Mouse (Mus musculus) heart, postnatal 0 days (tissue): ENCODE measurements around the gene Rex1bd. TPM values are rescaled to one million over a fixed set of nuclear protein-coding genes. Genes with fewer than 3 reads are reported as not detected.
A peak's percentile ranks its signal among the peaks of the same experiment; 100 is the strongest.

Source experiments
- ATAC-seq: fragments of 200-750 bp; cut with Nextera tagmentation; 2 replicates; pipeline ENCODE4 v1.8.0; 2017; ENCODE audit warnings: low read depth, moderate number of reproducible peaks, moderate library complexity; ENCODE audit not compliant: insufficient read depth
- DNase-seq: peaks from one replicate; pipeline ENCODE4 v3.0.0-alpha.2; 2016; ENCODE audit warnings: low spot score
- H3K27ac ChIP-seq: fragments of 300-500 bp; sonication (generic); 2 replicates; pipeline ENCODE4 v1.5.1; 2014; ENCODE audit warnings: low read depth, mild to moderate bottlenecking
- H3K27me3 ChIP-seq: fragments of 300-500 bp; sonication (generic); 2 replicates; pipeline ENCODE4 v1.6.1; 2014; ENCODE audit warnings: low read length, mixed read lengths; ENCODE audit not compliant: control insufficient read depth, insufficient read depth
- H3K36me3 ChIP-seq: fragments of 300-500 bp; sonication (generic); replicated peaks from 2 replicates; pipeline ENCODE4 v1.6.1; 2014; ENCODE audit warnings: low read length, mixed read lengths; ENCODE audit not compliant: control insufficient read depth, insufficient read depth
- H3K4me1 ChIP-seq: fragments of 300-500 bp; sonication (generic); 2 replicates; pipeline ENCODE4 v1.6.1; 2014; ENCODE audit warnings: antibody characterized with exemption; ENCODE audit not compliant: control insufficient read depth, insufficient read depth
- H3K4me2 ChIP-seq: fragments of 300-500 bp; sonication (generic); 2 replicates; pipeline ENCODE4 v1.6.1; 2014; ENCODE audit warnings: low read depth, mild to moderate bottlenecking, low read length, moderate library complexity
- H3K4me3 ChIP-seq: fragments of 300-500 bp; sonication (generic); 2 replicates; pipeline ENCODE4 v1.5.1; 2014; ENCODE audit warnings: low read depth, low read length
- H3K9ac ChIP-seq: fragments of 300-500 bp; sonication (generic); replicated peaks from 2 replicates; pipeline ENCODE4 v1.6.1; 2014; ENCODE audit warnings: low read depth, low read length, mixed read lengths
- H3K9me3 ChIP-seq: fragments of 300-500 bp; sonication (generic); replicated peaks from 2 replicates; pipeline ENCODE4 v1.6.1; 2016; ENCODE audit warnings: low read length; ENCODE audit not compliant: control insufficient read depth
- CTCF ChIP-seq: IDR thresholded peaks from 2 replicates; pipeline ENCODE4 v1.5.1; 2016; ENCODE audit warnings: antibody characterized with exemption, control low read depth, low read depth
- EP300 ChIP-seq: IDR thresholded peaks from 2 replicates; pipeline ENCODE4 v1.6.1; 2016; ENCODE audit warnings: antibody characterized with exemption, low read depth
- WGBS: fragments of 180-500 bp; shearing (Covaris S2); extraction: QIAGEN DNeasy Blood & Tissue Kit; methylation state at CpG from one replicate; pipeline ENCODE4 v1.1.7; 2014; 5-methylcytosine and 5-hydroxymethylcytosine counted together
- polyA plus RNA-seq: library from polyadenylated mRNA; unstranded; fragments of >200 nt; fragmentation: Nextera tagmentation; extraction: Ambion mirVana; gene quantifications from 2 replicates; pipeline ENCODE4 v1.2.1, GENCODE M21; 2015
- total RNA-seq: library from RNA; depleted of rRNA; stranded (reverse); fragments of >200 nt; gene quantifications from 2 replicates; pipeline ENCODE4 v1.2.3, GENCODE M21; 2014; ENCODE audit warnings: low replicate concordance

The Rex1bd gene
- total and polyA plus RNA-seq, 2 experiments from 2014 or later: 139 to 145 TPM

DNA sequence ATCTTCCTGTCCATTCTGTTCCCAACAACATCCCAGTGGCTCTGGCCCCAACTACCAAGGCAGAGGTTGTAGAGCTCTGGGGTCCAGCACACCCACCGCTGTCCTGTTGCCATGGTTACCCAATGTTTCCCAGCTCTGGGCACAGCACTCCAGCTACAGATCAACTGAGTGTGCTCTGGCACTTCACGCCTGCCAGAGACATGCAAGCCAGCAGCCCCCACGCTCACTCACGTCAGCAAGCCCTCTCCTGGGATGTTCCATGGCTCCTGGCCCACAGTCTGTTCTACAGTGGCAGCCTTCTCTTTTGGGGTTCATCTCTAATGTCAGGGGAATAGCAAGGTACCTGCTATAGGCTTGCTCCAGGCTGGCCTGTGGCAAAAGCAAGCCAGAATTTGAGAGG is 43.2 kb downstream of the Rex1bd start:
- 67% methylated on average over 4 of the region's 4 CpGs for WGBS
- Histone ChIP-seq H3K4me3 (no peak overlapping the region), H3K9me3 (no peaks in the 10 kb centered on the region), H3K27ac (no peak overlapping the region), H3K4me2 (no peak overlapping the region), H3K4me1 (peaks cover 26% of the 10 kb centered on the region), H3K27me3 (no peaks in the 10 kb centered on the region), H3K9ac (no peak overlapping the region), H3K36me3 (no peaks in the 10 kb centered on the region)
- DNase-seq: no peak
- no peak for TF ChIP-seq CTCF
- no peak for TF ChIP-seq EP300
- ATAC-seq: no peak

DNA sequence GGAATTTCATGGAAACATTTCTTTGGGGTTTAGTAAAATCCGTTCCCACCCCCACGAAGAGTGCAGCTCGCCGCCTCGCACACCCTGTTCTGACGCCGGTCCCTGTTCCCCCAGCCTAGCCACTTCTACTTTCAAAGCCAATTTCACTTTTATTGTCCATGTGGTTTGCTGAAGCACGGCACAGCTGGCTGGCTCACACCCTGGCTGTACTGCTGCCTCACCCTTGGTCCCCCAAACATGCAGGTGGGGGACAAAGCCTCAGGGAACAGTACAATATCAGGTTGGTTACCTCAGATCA is 44.1 kb downstream of the Rex1bd start:
- H3K4me1 ChIP-seq: peaks cover 18% of the 10 kb centered on the region
- TF ChIP-seq CTCF (no peak), EP300 (no peak)
- H3K9me3 ChIP-seq: no peaks in the 10 kb centered on the region
- 88% methylated on average over 8 of the region's 8 CpGs for WGBS
- H3K4me3 ChIP-seq: no peak overlapping the region
- H3K36me3 ChIP-seq: no peaks in the 10 kb centered on the region
- H3K9ac ChIP-seq: no peak overlapping the region
- H3K27ac ChIP-seq: no peak overlapping the region
- DNase-seq (no peak), ATAC-seq (no peak)
- H3K4me2 ChIP-seq: no peak overlapping the region
- no peaks in the 10 kb centered on the region for H3K27me3 ChIP-seq

DNA sequence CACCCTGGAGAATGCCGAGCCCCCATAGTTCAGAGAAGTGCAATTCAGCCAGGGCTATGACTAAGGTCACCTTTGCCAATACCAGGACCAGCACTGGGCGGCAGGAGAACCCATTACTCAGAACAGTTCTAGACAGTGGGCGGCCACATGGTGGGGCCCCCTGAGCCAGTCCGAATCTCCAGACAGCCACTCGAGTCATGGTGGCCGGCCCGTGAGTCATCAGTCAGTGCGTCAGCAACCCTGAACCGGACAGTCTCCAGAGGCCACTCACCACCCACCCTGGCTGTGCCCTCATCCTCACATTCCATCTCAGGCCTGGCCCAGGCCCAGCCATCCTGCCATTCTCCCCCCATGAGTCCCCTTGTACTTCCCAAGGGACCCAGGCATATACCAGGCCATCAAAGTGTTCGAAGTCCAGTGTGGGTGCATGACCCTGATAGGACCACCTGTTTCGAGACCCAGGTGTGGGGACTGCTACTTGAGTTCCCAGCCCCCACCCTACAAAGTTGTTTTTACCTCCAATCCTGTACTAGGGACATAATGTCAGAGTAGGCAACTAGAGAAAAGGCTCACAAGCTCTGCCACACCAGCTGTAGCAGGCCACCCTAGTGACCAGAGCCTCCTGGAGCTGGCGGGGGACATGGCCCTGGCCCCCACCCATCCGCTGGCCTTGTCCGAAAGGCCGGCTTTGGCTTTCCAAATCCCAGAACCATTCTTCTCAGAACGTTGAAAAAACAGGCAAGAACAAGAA is 44.6 kb downstream of the Rex1bd start:
- Histone ChIP-seq H3K27me3 (no peaks in the 10 kb centered on the region), H3K36me3 (no peaks in the 10 kb centered on the region), H3K27ac (no peak overlapping the region), H3K4me3 (no peak overlapping the region), H3K4me2 (no peak overlapping the region), H3K4me1 (peaks cover 12% of the 10 kb centered on the region; the same call in 1 of the 2 replicates), H3K9me3 (no peaks in the 10 kb centered on the region), H3K9ac (no peak overlapping the region)
- no peak for TF ChIP-seq EP300
- TF ChIP-seq CTCF: no peak
- DNase-seq (no peak), ATAC-seq (0 out of 2 replicates have a peak, but pooled peaks have one; percentile 12)
- 82% methylated on average over 16 of the region's 16 CpGs for WGBS

DNA sequence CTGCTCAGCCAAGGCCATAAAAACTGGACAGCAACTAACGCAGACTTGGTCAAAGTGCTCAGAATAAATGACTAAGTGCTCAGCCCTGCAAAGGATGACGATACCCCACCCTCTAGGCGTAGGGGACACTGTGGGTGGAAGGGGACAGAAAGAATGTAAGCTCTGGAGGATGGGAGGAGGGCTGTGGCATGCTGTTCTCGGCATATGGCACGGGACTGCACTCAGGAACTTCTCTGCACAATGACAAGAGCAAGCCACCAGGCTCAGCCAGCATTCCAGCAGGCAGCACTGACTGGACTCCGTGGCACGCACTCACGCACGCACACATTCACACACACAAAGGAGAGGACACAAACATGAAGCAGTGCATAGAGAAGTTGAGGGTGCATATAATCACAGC is 45.9 kb downstream of the Rex1bd start:
- WGBS: 40% methylated on average over 9 of the region's 9 CpGs
- TF ChIP-seq EP300 (no peak), CTCF (no peak)
- no peak overlapping the region for H3K4me3 ChIP-seq
- DNase-seq (peak; percentile 24), ATAC-seq (peak; percentile 50)
- no peak overlapping the region for H3K4me2 ChIP-seq
- no peaks in the 10 kb centered on the region for H3K27me3 ChIP-seq
- H3K36me3 ChIP-seq: no peaks in the 10 kb centered on the region
- no peak overlapping the region for H3K9ac ChIP-seq
- no peak overlapping the region for H3K27ac ChIP-seq
- no peaks in the 10 kb centered on the region for H3K9me3 ChIP-seq
- peaks cover 5% of the 10 kb centered on the region; the same call in 1 of the 2 replicates for H3K4me1 ChIP-seq

DNA sequence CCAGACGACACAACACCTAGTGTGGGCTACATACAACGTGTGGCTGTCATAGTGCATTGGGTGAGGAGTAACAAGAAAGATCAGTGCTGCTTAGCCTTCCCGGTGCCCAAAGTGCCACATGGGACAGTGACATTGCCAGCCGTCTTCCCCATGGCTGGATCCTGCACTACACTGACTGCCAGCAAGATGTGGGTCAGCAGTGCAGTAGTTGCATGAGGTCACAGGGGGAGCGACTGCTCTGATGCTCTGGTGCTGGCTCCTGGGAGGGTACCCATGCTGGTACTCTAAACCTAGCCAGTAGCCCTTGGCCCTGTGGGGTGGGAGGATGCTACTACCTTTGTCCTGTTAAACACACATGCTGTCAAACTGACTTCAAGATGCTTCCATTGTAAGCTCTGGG is 46.4 kb downstream of the Rex1bd start:
- Histone ChIP-seq H3K27ac (no peak overlapping the region), H3K9me3 (no peaks in the 10 kb centered on the region), H3K27me3 (no peaks in the 10 kb centered on the region), H3K4me1 (peaks cover 5% of the 10 kb centered on the region; the same call in 1 of the 2 replicates), H3K4me2 (no peak overlapping the region), H3K36me3 (no peaks in the 10 kb centered on the region), H3K9ac (no peak overlapping the region), H3K4me3 (no peak overlapping the region)
- TF ChIP-seq EP300: no peak
- 76% methylated on average over 5 of the region's 5 CpGs for whole genome bisulfite sequencing
- DNase-seq: no peak
- no peak for ATAC-seq

DNA sequence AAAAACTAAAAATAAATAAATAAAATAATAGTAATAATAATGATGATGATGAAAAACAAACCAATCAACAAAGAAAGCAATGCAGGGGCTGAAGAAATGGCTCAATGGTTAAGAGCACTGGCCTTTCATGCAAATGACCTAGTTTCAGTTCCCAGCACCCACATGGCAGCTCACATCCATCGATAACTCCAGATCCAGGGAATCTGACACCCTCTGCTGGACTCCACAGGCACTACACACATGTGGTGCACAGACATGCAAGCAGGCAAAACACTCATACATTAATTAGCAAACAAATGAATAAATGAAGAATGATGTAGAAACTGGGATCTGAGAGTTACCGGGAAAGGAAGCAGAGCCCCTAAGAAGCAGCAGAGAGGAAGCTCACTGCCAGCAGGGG is 46.9 kb downstream of the Rex1bd start:
- Histone ChIP-seq H3K4me3 (no peak overlapping the region), H3K4me2 (no peak overlapping the region), H3K9ac (no peak overlapping the region), H3K27me3 (no peaks in the 10 kb centered on the region), H3K4me1 (peaks cover 5% of the 10 kb centered on the region; the same call in 1 of the 2 replicates), H3K27ac (no peak overlapping the region), H3K36me3 (no peaks in the 10 kb centered on the region), H3K9me3 (no peaks in the 10 kb centered on the region)
- 94% methylated on average over 2 of the region's 2 CpGs for WGBS
- TF ChIP-seq CTCF (no peak), EP300 (no peak)
- ATAC-seq: no peak
- no peak for DNase-seq
